8 mouse cellular contexts compared by ENCODE assay signal in genomic region chr1:91251927-91252326, GRCm38 (mm10). TPM values are rescaled to one million over a fixed set of nuclear protein-coding genes. Genes with fewer than 3 reads are reported as not detected.
DNase-seq lines count a peak whose midpoint lies in the region; ATAC-seq and TF ChIP-seq lines count a peak whose summit lies in the region.

No protein-coding gene starts in this region.

- no peak for TF ChIP-seq POLR2A in ES-Bruce4 (IDR thresholded peaks at IDR 0.05; ENCODE audit: insufficient read depth, low read length)
- TF ChIP-seq POLR2A in embryonic fibroblast, embryonic 13.5 days (IDR thresholded peaks at IDR 0.05; ENCODE audit: low read depth, low read length), result no peak

- no peak overlapping the region for H3K27ac ChIP-seq in ES-Bruce4 (ENCODE audit: insufficient read depth, low read length)
- H3K27ac ChIP-seq in embryonic fibroblast, embryonic 13.5 days (ENCODE audit: insufficient read depth, low read length), result no peak overlapping the region
- no peak overlapping the region for H3K27ac ChIP-seq in kidney, postnatal 0 days
- H3K27ac ChIP-seq in midbrain, embryonic 16.5 days (ENCODE audit: low read length), result no peak overlapping the region

- peak; percentile 22 for TF ChIP-seq CTCF in ES-Bruce4 (IDR thresholded peaks at IDR 0.05; ENCODE audit: low read depth, low read length)
- peak; percentile 56; the same call in 1 of the 2 replicates for TF ChIP-seq CTCF in embryonic fibroblast, embryonic 13.5 days (IDR thresholded peaks at IDR 0.05; ENCODE audit: borderline replicate concordance, insufficient read depth, low read length)
- peak; percentile 63 for TF ChIP-seq CTCF in kidney, postnatal 0 days (IDR thresholded peaks at IDR 0.05; ENCODE audit: low read depth)

- peak; percentile 10 to 26 for DNase-seq in cerebellum, postnatal 25 days
- DNase-seq in cerebellum, adult 11-12 months, result no peak
- DNase-seq in kidney, postnatal 0 days (ENCODE audit: low spot score), result peak; percentile 57
- no peak for DNase-seq in ovary, postnatal 36 days (ENCODE audit: low spot score)
- DNase-seq in right cerebral cortex, postnatal 25 days, result no peak

- H3K4me2 ChIP-seq in kidney, postnatal 0 days (ENCODE audit: low read length), result no peak overlapping the region
- H3K4me2 ChIP-seq in midbrain, embryonic 16.5 days (ENCODE audit: low read length), result peak overlapping the region; percentile 19; the same call in 1 of the 2 replicates

- TF ChIP-seq EP300 in ES-Bruce4 (IDR thresholded peaks at IDR 0.05; ENCODE audit: insufficient read depth, low read depth, low read length), result no peak

- no peaks in the 10 kb centered on the region for H3K4me1 ChIP-seq in ES-Bruce4 (ENCODE audit: control insufficient read depth, insufficient read depth, low read length)
- H3K4me1 ChIP-seq in embryonic fibroblast, embryonic 13.5 days (ENCODE audit: control insufficient read depth, insufficient read depth, low read length), result peaks cover 16% of the 10 kb centered on the region
- H3K4me1 ChIP-seq in kidney, postnatal 0 days (replicated peaks; ENCODE audit: insufficient read depth, low read length), result peaks cover 3% of the 10 kb centered on the region; the same call in 1 of the 2 replicates
- peaks cover 26% of the 10 kb centered on the region for H3K4me1 ChIP-seq in midbrain, embryonic 16.5 days (ENCODE audit: control insufficient read depth, insufficient read depth, low read length)

- no peaks in the 10 kb centered on the region for H3K9me3 ChIP-seq in ES-Bruce4 (replicated peaks; ENCODE audit: control insufficient read depth, insufficient read depth, low read length, poor library complexity, severe bottlenecking)
- H3K9me3 ChIP-seq in kidney, postnatal 0 days (replicated peaks; ENCODE audit: low read length), result no peaks in the 10 kb centered on the region
- H3K9me3 ChIP-seq in midbrain, embryonic 16.5 days (replicated peaks; ENCODE audit: control insufficient read depth, low read length, poor library complexity, severe bottlenecking), result no peaks in the 10 kb centered on the region

- ATAC-seq in kidney, postnatal 0 days (replicated peaks; ENCODE audit: low FRiP score, low read depth), result no peak
- ATAC-seq in midbrain, embryonic 16.5 days, result no peak

- H3K4me3 ChIP-seq in ES-Bruce4 (ENCODE audit: low read depth, low read length), result no peak overlapping the region
- H3K4me3 ChIP-seq in embryonic fibroblast, embryonic 13.5 days (ENCODE audit: insufficient read depth, low read length), result peak overlapping the region; percentile 44
- H3K4me3 ChIP-seq in kidney, postnatal 0 days (replicated peaks; ENCODE audit: low read depth, low read length), result no peak overlapping the region
- no peak overlapping the region for H3K4me3 ChIP-seq in midbrain, embryonic 16.5 days (ENCODE audit: low read depth, low read length)

- 0 out of 2 replicates have a peak, but pooled peaks cover 2% of the 10 kb centered on the region for H3K36me3 ChIP-seq in ES-Bruce4 (ENCODE audit: control insufficient read depth, insufficient read depth, low read length, poor library complexity, severe bottlenecking)
- H3K36me3 ChIP-seq in kidney, postnatal 0 days (ENCODE audit: insufficient read depth, low read length), result no peaks in the 10 kb centered on the region
- H3K36me3 ChIP-seq in midbrain, embryonic 16.5 days (ENCODE audit: control insufficient read depth, insufficient read depth, low read length), result no peaks in the 10 kb centered on the region; the same call in 1 of the 2 replicates

- WGBS in kidney, postnatal 0 days, result 55% methylated on average over 8 of the region's 8 CpGs
- WGBS in midbrain, embryonic 16.5 days, result 66% methylated on average over 8 of the region's 8 CpGs

- no peak overlapping the region for H3K9ac ChIP-seq in ES-Bruce4 (ENCODE audit: low read depth, poor library complexity, severe bottlenecking)
- no peak overlapping the region for H3K9ac ChIP-seq in kidney, postnatal 0 days (ENCODE audit: low read depth, low read length)
- no peak overlapping the region for H3K9ac ChIP-seq in midbrain, embryonic 16.5 days (ENCODE audit: low read depth, low read length)

- no peaks in the 10 kb centered on the region for H3K27me3 ChIP-seq in ES-Bruce4 (ENCODE audit: control insufficient read depth, insufficient read depth, low read length, poor library complexity, severe bottlenecking)
- no peaks in the 10 kb centered on the region for H3K27me3 ChIP-seq in kidney, postnatal 0 days (ENCODE audit: insufficient read depth, low read length)
- no peaks in the 10 kb centered on the region for H3K27me3 ChIP-seq in midbrain, embryonic 16.5 days (ENCODE audit: control insufficient read depth, insufficient read depth, low read depth, low read length)

RNA-seq across cellular contexts. Expression of gene Ube2f, which starts 1.8 kb away (rescaled TPM):
- 61.7 and 70.9 TPM in 2 replicates for polyA plus RNA-seq in ES-Bruce4 (2011; ENCODE audit: insufficient read depth, insufficient read length, low read depth, missing spikeins)
- 59.0 and 71.7 TPM in 2 replicates for polyA plus RNA-seq in embryonic fibroblast, embryonic 13.5 days (2011; ENCODE audit: insufficient read length, low read depth, missing spikeins)
- 67.3 and 68.6 TPM in 2 replicates for polyA plus RNA-seq in kidney, postnatal 0 days (2015; fragmentation: Nextera tagmentation; extraction: Ambion mirVana)
- 57.0 and 59.6 TPM in 2 replicates for polyA plus RNA-seq in midbrain, embryonic 16.5 days (2015; fragmentation: Nextera tagmentation; extraction: Ambion mirVana)

RNA-seq across cellular contexts. Expression of gene Scly, which starts 46.2 kb away (rescaled TPM):
- 18.5 and 19.2 TPM in 2 replicates for polyA plus RNA-seq in ES-Bruce4 (2011; ENCODE audit: insufficient read depth, insufficient read length, low read depth, missing spikeins)
- polyA plus RNA-seq in embryonic fibroblast, embryonic 13.5 days (2011; ENCODE audit: insufficient read length, low read depth, missing spikeins), result 6.4 and 8.7 TPM in 2 replicates
- 23.7 and 28.4 TPM in 2 replicates for polyA plus RNA-seq in kidney, postnatal 0 days (2015; fragmentation: Nextera tagmentation; extraction: Ambion mirVana)
- polyA plus RNA-seq in midbrain, embryonic 16.5 days (2015; fragmentation: Nextera tagmentation; extraction: Ambion mirVana), result 11.2 and 12.1 TPM in 2 replicates

Comparison
In these comparisons a context has a peak if more than half of its experiments do, and no peak if none do; other contexts are left out.
1. DNase-seq: peak in cerebellum, postnatal 25 days (2 of 2) and kidney, postnatal 0 days (single experiment); none in cerebellum, adult 11-12 months (single experiment), ovary, postnatal 36 days (single experiment) and right cerebral cortex, postnatal 25 days (single experiment).
2. Peak in every context shown above with its lines, with median percentiles within 50 percentile points of each other: CTCF ChIP-seq.